Mouse (Mus musculus): ENCODE measurements around the gene Vmn2r6.
"Not testable (repeated sequence)": the region's sequence is repeated elsewhere in the genome, so short reads cannot be mapped to it uniquely, and the experiment has no call there.

Gene Vmn2r6

GRCm38 (mm10) chr3:64565730-64566129, at the start of gene Vmn2r6:
Gene Vmn2r6, minus strand, starts transcription at chr3:64565830.
- not testable (repeated sequence) for DNase-seq (ENCODE audit: low spot score)

GRCm38 (mm10) chr3:64587618-64588017, 22.0 kb upstream of the Vmn2r6 start:
- DNase-seq (ENCODE audit: low spot score), result no peak

GRCm38 (mm10) chr3:64568793-64569192, 3.2 kb upstream of the Vmn2r6 start:
- not testable (repeated sequence) for DNase-seq (ENCODE audit: low spot score)

- DNase-seq (ENCODE audit: low spot score), result not testable (repeated sequence)
These were observed 42.0 kb downstream of the Vmn2r6 start for GRCm38 (mm10) chr3:64523585-64523984.

DNA sequence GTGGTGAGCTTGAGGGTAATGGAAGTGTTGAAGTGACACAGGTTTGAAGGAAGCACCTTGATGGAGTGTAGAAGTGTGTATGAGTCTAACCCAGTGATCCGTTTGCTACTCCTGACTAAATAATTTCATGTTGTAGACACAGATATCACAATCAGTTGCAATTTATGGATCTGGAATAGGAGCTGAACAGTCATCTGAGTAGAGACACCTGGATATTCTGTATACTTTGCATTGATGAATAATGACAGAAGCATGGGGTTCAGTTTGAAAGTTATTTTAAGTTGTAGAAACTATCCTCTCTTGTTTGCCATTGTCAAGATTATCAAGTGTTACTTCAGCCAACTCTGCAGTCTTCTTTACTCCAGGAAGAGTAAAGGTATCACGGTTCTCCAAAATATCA, 55.9 kb downstream of the Vmn2r6 start, which contains the start of gene Vmn2r5:
Vmn2r5 (minus strand) TSS at position 101 of the 400 bp plus-strand sequence.
- DNase-seq (ENCODE audit: low spot score), result not testable (repeated sequence)

Measured in testis, postnatal 10 days (tissue).